Mouse (Mus musculus): ENCODE results near the gene Mthfd1. TPM values are rescaled to one million over a fixed set of nuclear protein-coding genes. Genes with fewer than 3 reads are reported as not detected.
A peak's percentile ranks its signal among the peaks of the same experiment; 100 is the strongest.

Gene Mthfd1
- polyA plus RNA-seq, 1 experiment from 2014 or later = 14.9 TPM

- no peaks in the 10 kb centered on the region for H3K79me2 ChIP-seq (ENCODE audit: inconsistent target)
- 97% methylated on average over 10 of the region's 10 CpGs for WGBS (ENCODE audit: missing documents)
- H3K4me3 ChIP-seq (ENCODE audit: inconsistent target) = no peak overlapping the region
- H3K27ac ChIP-seq = no peak overlapping the region
- H3K36me3 ChIP-seq (ENCODE audit: inconsistent target) = no peaks in the 10 kb centered on the region; the same call in 1 of the 2 replicates
These were observed 45.3 kb downstream of the Mthfd1 start for GRCm38 (mm10) chr12:76300367-76300766.

DNA sequence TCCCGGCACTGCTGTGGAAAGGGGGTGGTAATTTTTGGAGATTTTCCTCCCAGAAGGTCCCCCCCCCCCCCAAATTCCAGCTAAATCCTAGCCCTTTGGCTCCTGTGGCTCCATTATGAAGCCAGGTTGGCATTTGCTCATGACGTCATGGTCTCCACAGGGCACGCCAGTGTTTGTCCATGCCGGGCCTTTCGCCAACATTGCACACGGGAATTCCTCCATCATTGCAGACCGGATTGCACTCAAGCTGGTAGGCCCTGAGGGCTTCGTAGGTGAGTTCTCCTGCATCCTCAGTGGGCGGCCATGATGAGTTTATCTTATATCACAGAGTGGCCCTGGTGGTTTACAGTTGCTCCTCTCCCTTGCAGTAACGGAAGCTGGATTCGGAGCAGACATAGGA lies 48.4 kb downstream of the Mthfd1 start:
- Histone ChIP-seq H3K4me3 (ENCODE audit: inconsistent target) (no peak overlapping the region), H3K27ac (no peak overlapping the region), H3K79me2 (ENCODE audit: inconsistent target) (no peaks in the 10 kb centered on the region), H3K36me3 (ENCODE audit: inconsistent target) (no peaks in the 10 kb centered on the region; the same call in 1 of the 2 replicates)
- 93% methylated on average over 11 of the region's 11 CpGs for WGBS (ENCODE audit: missing documents)

GRCm38 (mm10) chr12:76304199-76304598 lies 49.1 kb downstream of the Mthfd1 start:
- 94% methylated on average over 4 of the region's 4 CpGs for WGBS (ENCODE audit: missing documents)
- no peak overlapping the region for H3K4me3 ChIP-seq (ENCODE audit: inconsistent target)
- H3K36me3 ChIP-seq (ENCODE audit: inconsistent target) = no peaks in the 10 kb centered on the region; the same call in 1 of the 2 replicates
- H3K79me2 ChIP-seq (ENCODE audit: inconsistent target) = no peaks in the 10 kb centered on the region
- no peak overlapping the region for H3K27ac ChIP-seq

DNA sequence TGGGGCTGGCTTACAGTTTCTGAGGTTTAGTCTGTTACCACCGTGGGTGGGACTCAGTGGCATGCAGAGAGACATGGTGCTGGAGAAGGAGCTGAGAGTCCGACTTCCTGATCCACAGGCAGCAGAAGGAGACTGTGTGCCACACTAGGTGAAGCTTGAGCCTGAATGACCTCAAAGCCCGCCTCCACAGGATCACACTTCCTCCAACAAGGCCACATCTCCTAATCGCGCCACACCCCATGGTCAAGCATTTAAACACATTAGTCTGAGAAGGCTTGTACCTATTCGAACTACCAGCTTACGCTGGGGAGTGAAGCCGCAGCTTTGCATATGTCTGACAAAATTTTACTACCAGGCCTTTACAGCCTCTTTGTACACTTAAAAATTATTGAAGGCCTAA lies 50.0 kb downstream of the Mthfd1 start:
- 89% methylated on average over 8 of the region's 8 CpGs for whole genome bisulfite sequencing (ENCODE audit: missing documents)
- H3K36me3 ChIP-seq (ENCODE audit: inconsistent target) = no peaks in the 10 kb centered on the region; the same call in 1 of the 2 replicates
- no peaks in the 10 kb centered on the region for H3K79me2 ChIP-seq (ENCODE audit: inconsistent target)
- no peak overlapping the region for H3K4me3 ChIP-seq (ENCODE audit: inconsistent target)
- H3K27ac ChIP-seq = no peak overlapping the region

GRCm38 (mm10) chr12:76306852-76307561 lies 51.9 kb downstream of the Mthfd1 start:
- no peaks in the 10 kb centered on the region; the same call in 1 of the 2 replicates for H3K36me3 ChIP-seq (ENCODE audit: inconsistent target)
- no peaks in the 10 kb centered on the region for H3K79me2 ChIP-seq (ENCODE audit: inconsistent target)
- H3K4me3 ChIP-seq (ENCODE audit: inconsistent target) = no peak overlapping the region
- no peak overlapping the region for H3K27ac ChIP-seq
- 97% methylated on average over 9 of the region's 9 CpGs for WGBS (ENCODE audit: missing documents)

DNA sequence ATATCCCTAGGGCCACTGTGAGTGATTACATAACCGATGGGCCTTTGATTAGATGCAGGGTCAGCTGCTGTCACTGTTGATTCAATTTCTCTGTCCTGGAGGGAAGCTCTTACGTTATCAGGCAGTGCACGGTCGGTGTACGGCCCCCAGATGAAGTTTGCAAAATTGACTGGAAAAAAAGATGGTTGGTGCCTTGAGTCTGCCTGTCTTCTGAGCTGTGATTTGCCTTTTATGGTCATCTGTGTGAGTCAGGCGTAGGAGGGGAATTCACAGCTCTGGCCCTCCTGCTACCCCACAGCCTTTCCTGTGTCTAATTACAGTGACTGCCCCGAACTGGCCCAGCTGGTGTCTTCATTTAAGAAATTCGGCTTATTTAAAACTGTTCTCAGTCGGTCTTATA lies 52.9 kb downstream of the Mthfd1 start:
- Histone ChIP-seq H3K36me3 (ENCODE audit: inconsistent target) (no peaks in the 10 kb centered on the region; the same call in 1 of the 2 replicates), H3K4me3 (ENCODE audit: inconsistent target) (no peak overlapping the region), H3K79me2 (ENCODE audit: inconsistent target) (no peaks in the 10 kb centered on the region), H3K27ac (no peak overlapping the region)
- 89% methylated on average over 9 of the region's 9 CpGs for WGBS (ENCODE audit: missing documents)

DNA sequence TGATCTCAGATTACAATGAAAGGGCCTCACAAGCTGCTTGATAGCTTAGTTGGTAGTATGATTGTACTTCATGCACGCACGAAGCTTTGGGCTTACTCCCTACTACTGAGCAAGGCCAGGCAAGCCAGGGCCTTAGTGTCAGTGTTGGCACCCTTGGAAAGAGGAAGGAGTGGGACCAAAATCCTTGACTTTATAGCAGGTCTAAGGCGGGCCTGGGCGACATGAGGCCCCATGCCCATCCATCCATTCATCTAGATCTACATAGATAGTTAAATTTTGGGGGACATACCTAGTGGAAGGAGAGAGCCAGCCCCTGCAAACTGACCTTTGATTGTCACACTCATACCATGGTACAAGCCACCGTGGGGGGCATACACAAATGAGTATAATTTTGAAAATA lies 53.3 kb downstream of the Mthfd1 start:
- no peak overlapping the region for H3K27ac ChIP-seq
- H3K36me3 ChIP-seq (ENCODE audit: inconsistent target) = no peaks in the 10 kb centered on the region; the same call in 1 of the 2 replicates
- H3K79me2 ChIP-seq (ENCODE audit: inconsistent target) = no peaks in the 10 kb centered on the region
- WGBS (ENCODE audit: missing documents) = 96% methylated on average over 5 of the region's 5 CpGs
- no peak overlapping the region for H3K4me3 ChIP-seq (ENCODE audit: inconsistent target)

GRCm38 (mm10) chr12:76310007-76310406 lies 54.9 kb downstream of the Mthfd1 start:
- no peak overlapping the region for H3K27ac ChIP-seq
- WGBS (ENCODE audit: missing documents) = 67% methylated on average over 6 of the region's 6 CpGs
- no peaks in the 10 kb centered on the region for H3K36me3 ChIP-seq (ENCODE audit: inconsistent target)
- no peaks in the 10 kb centered on the region for H3K79me2 ChIP-seq (ENCODE audit: inconsistent target)
- no peak overlapping the region for H3K4me3 ChIP-seq (ENCODE audit: inconsistent target)

GRCm38 (mm10) chr12:76310633-76311032 lies 55.5 kb downstream of the Mthfd1 start:
- no peak overlapping the region for H3K27ac ChIP-seq
- 97% methylated on average over 6 of the region's 6 CpGs for WGBS (ENCODE audit: missing documents)
- H3K4me3 ChIP-seq (ENCODE audit: inconsistent target) = no peak overlapping the region
- no peaks in the 10 kb centered on the region for H3K36me3 ChIP-seq (ENCODE audit: inconsistent target)
- no peaks in the 10 kb centered on the region for H3K79me2 ChIP-seq (ENCODE audit: inconsistent target)

DNA sequence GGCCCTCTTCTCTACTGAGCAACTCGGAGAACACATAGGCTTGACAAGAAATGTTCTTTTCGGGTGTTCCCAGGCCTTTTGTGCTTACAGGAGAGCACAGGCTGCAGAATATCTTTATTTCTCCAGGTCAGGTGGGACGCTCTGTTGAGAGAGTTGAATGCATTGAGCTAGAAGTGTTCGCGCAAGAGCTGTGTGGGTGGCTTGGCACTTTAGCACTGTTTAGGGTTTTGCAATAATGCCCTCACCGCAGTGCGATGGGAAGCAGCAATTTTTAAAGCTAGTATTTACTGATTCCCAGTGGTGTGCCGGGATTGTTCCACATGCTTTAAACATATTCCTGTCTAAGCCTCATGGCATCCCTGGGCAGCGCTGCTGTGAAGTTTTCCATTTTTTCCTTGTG lies 56.1 kb downstream of the Mthfd1 start:
- H3K79me2 ChIP-seq (ENCODE audit: inconsistent target) = no peaks in the 10 kb centered on the region
- H3K4me3 ChIP-seq (ENCODE audit: inconsistent target) = no peak overlapping the region
- no peaks in the 10 kb centered on the region for H3K36me3 ChIP-seq (ENCODE audit: inconsistent target)
- no peak overlapping the region for H3K27ac ChIP-seq
- WGBS (ENCODE audit: missing documents) = 96% methylated on average over 9 of the region's 9 CpGs

DNA sequence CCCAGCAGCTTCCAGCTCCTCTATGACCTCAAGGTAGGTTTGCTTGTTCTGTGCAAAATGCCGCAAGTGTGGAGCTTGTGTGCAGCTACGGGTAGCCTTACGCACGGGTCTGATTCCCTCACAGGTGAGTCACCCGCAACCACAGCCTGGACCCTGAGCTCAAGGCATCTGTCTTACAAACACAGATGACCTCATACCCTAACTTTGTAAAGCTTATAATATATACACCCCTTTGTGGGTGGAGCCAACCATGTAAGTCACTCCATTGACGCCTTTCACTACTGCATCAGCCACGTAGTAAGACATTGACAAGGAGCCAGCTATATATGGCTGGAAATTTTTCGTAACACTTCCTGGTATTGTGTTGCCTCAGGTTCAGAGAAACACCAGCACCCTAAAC lies 56.9 kb downstream of the Mthfd1 start:
- H3K36me3 ChIP-seq (ENCODE audit: inconsistent target) = no peaks in the 10 kb centered on the region
- WGBS (ENCODE audit: missing documents) = 85% methylated on average over 8 of the region's 8 CpGs

GRCm38 (mm10) chr12:76318282-76319212 lies 63.4 kb downstream of the Mthfd1 start:
- H3K4me3 ChIP-seq (ENCODE audit: inconsistent target) = no peak overlapping the region; the same call in 1 of the 2 replicates
- H3K36me3 ChIP-seq (ENCODE audit: inconsistent target) = no peaks in the 10 kb centered on the region
- 2% methylated on average over 9 of the region's 9 CpGs for WGBS (ENCODE audit: missing documents)
- no peaks in the 10 kb centered on the region for H3K79me2 ChIP-seq (ENCODE audit: inconsistent target)
- peak overlapping the region; percentile 85 for H3K27ac ChIP-seq

More for the DNA sequence above, 56.9 kb downstream of the Mthfd1 start:
- Histone ChIP-seq H3K4me3 (ENCODE audit: inconsistent target) (no peak overlapping the region), H3K27ac (no peak overlapping the region), H3K79me2 (ENCODE audit: inconsistent target) (no peaks in the 10 kb centered on the region)

DNA sequence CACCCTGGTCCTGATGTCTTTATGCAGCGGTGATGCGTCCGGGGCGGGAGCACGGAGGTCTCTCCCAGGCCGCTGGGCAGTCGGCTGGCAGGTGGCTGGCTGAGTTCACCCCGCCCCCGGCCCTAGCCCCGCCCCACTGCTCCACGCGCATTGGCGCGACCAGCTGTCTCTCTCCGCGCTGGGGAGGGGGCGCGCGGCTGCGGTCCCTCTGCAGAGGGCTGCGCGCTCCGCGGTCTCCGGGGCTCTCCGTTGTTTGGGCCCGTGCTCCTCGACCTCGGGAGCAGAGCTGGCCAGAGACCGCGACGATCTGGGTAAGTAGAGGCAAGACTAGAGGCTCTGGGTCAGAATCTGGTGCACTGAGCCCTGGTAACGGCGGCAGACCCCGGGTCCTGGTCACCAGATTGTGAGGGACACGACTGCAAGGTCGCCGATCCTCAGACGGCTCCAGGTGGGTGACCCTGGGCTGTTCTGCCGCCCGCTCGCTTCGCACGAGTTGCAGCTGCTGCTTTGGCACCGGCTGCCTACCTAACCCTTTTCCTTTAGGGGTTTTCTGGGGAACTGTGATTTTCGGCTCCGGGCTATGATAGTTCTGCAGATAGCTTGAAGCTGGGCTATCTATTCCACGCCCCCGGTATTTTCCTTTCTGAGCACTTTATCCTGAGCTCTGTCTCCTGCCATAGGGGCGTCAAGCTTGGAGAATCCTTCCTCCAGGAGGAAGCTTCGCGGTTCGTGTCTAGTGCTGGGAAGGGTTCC lies 69.8 kb downstream of the Mthfd1 start, which contains the start of gene Akap5:
TSS of gene Akap5 (plus strand) at position 213 of the 753 bp plus-strand sequence.
- 15% methylated on average over 50 of the region's 53 CpGs for WGBS (ENCODE audit: missing documents)

GRCm38 (mm10) chr12:76326437-76327220 lies 71.5 kb downstream of the Mthfd1 start:
- WGBS (ENCODE audit: missing documents) = 96% methylated on average over 23 of the region's 23 CpGs

More for the DNA sequence above, 69.8 kb downstream of the Mthfd1 start, which contains the start of gene Akap5:
- no peak within 1 kb of the TSS for H3K4me3 ChIP-seq (ENCODE audit: inconsistent target)
- H3K79me2 ChIP-seq (ENCODE audit: inconsistent target) = no peaks in the 10 kb centered on the region
- H3K36me3 ChIP-seq (ENCODE audit: inconsistent target) = no peaks in the 10 kb centered on the region
- no peak within 1 kb of the TSS for H3K27ac ChIP-seq

More at GRCm38 (mm10) chr12:76326437-76327220, 71.5 kb downstream of the Mthfd1 start:
- Histone ChIP-seq H3K27ac (no peak overlapping the region), H3K36me3 (ENCODE audit: inconsistent target) (no peaks in the 10 kb centered on the region), H3K79me2 (ENCODE audit: inconsistent target) (no peaks in the 10 kb centered on the region), H3K4me3 (ENCODE audit: inconsistent target) (no peak overlapping the region)

All from macrophage (primary cell).